Mouse (Mus musculus) stomach, postnatal 0 days (tissue): ENCODE results near the gene Snx5. TPM values are rescaled to one million over a fixed set of nuclear protein-coding genes. Genes with fewer than 3 reads are reported as not detected.

Source experiments
- ATAC-seq: fragments of 200-750 bp; cut with Nextera tagmentation; 2 replicates; pipeline ENCODE4 v1.8.0; 2017; ENCODE audit not compliant: low FRiP score, low TSS enrichment
- DNase-seq: peaks from one replicate; pipeline ENCODE4 v3.0.0-alpha.2; 2016; ENCODE audit warnings: low spot score
- H3K27ac ChIP-seq: fragments of 300-500 bp; sonication (generic); replicated peaks from 2 replicates; pipeline ENCODE4 v1.5.1; 2014; ENCODE audit warnings: mild to moderate bottlenecking, control low read depth
- H3K27me3 ChIP-seq: fragments of 300-500 bp; sonication (generic); 2 replicates; pipeline ENCODE4 v1.6.1; 2014; ENCODE audit warnings: low read length; ENCODE audit not compliant: control insufficient read depth, insufficient read depth
- H3K36me3 ChIP-seq: fragments of 300-500 bp; sonication (generic); 2 replicates; pipeline ENCODE4 v1.6.1; 2014; ENCODE audit warnings: low read length, mixed read lengths; ENCODE audit not compliant: control insufficient read depth, insufficient read depth
- H3K4me1 ChIP-seq: fragments of 300-500 bp; sonication (generic); replicated peaks from 2 replicates; pipeline ENCODE4 v1.6.1; 2014; ENCODE audit warnings: antibody characterized with exemption; ENCODE audit not compliant: control insufficient read depth, insufficient read depth
- H3K4me2 ChIP-seq: fragments of 300-500 bp; sonication (generic); replicated peaks from 2 replicates; pipeline ENCODE4 v1.6.1; 2014; ENCODE audit warnings: low read depth, mild to moderate bottlenecking, control low read depth, moderate library complexity
- H3K4me3 ChIP-seq: fragments of 300-500 bp; sonication (generic); 2 replicates; pipeline ENCODE4 v1.5.1; 2014; ENCODE audit warnings: low read depth, low read length, control low read depth
- H3K9ac ChIP-seq: fragments of 300-500 bp; sonication (generic); 2 replicates; pipeline ENCODE4 v1.6.1; 2014; ENCODE audit warnings: mild to moderate bottlenecking, low read length, control low read depth, mixed read lengths
- H3K9me3 ChIP-seq: fragments of 300-500 bp; sonication (generic); 2 replicates; pipeline ENCODE4 v1.6.1; 2016; ENCODE audit warnings: low read length; ENCODE audit not compliant: control insufficient read depth
- CTCF ChIP-seq: IDR thresholded peaks from 2 replicates; pipeline ENCODE4 v1.5.1; 2016; ENCODE audit warnings: antibody characterized with exemption, low read depth, mild to moderate bottlenecking, moderate library complexity
- EP300 ChIP-seq: optimal IDR thresholded peaks from 2 replicates; pipeline ENCODE3; 2016; ENCODE audit warnings: antibody characterized with exemption
- WGBS: fragments of 180-500 bp; shearing (Covaris S2); extraction: QIAGEN DNeasy Blood & Tissue Kit; methylation state at CpG from one replicate; pipeline ENCODE4 v1.1.7; 2014; 5-methylcytosine and 5-hydroxymethylcytosine counted together
- polyA plus RNA-seq: library from polyadenylated mRNA; unstranded; fragments of >200 nt; fragmentation: Nextera tagmentation; extraction: Ambion mirVana; gene quantifications from 2 replicates; pipeline ENCODE4 v1.2.1, GENCODE M21; 2015

Gene Snx5
- polyA plus RNA-seq, 1 experiment from 2014 or later = 63.5 TPM

GRCm38 (mm10) chr2:144265120-144265488, 5.6 kb downstream of the Snx5 start:
- Histone ChIP-seq H3K4me1 (peaks cover 4% of the 10 kb centered on the region; the same call in 1 of the 2 replicates), H3K27ac (no peak overlapping the region), H3K36me3 (0 out of 2 replicates have a peak, but pooled peaks cover 2% of the 10 kb centered on the region), H3K4me2 (no peak overlapping the region), H3K9ac (no peak overlapping the region), H3K9me3 (no peaks in the 10 kb centered on the region), H3K4me3 (no peak overlapping the region), H3K27me3 (no peaks in the 10 kb centered on the region)
- ATAC-seq = no peak
- no peak for DNase-seq
- WGBS = 56% methylated on average over 3 of the region's 3 CpGs
- no peak for TF ChIP-seq EP300
- TF ChIP-seq CTCF = no peak

DNA sequence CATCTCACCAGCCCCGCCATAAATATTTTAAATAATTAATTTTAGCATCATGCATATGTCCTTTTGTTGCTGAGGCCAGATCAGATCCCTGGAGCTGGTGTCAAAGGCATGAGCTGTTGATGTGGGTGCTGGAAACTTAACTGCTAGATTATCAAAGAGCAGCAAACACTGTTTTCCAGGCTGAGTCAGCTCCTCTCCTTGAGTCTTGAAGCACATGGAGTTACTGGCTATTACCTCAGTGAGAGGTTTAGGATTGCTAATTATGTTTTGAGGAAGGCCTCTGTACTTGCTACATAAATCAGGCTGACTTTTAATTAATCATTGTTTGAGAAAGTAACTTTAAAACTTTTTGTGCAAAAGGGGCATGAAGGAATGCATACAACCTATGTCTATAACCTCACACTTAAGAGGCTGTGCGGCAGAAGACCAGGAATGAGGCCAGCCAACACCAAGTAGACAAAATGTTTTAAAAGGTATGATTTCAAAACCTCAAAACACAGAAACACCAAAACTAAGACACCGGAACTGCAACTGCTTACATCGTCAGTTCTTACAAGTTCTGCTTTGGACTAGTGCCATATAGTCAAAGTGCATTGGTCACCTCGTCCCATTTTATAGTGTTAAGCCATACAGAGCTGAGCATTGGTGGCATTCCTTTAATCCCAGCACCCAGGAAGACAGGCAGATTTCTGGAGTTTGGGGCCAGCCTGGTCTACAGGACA, 6.1 kb downstream of the Snx5 start:
- TF ChIP-seq CTCF (no peak), EP300 (no peak)
- H3K4me1 ChIP-seq = peaks cover 4% of the 10 kb centered on the region; the same call in 1 of the 2 replicates
- ATAC-seq = no peak
- H3K36me3 ChIP-seq = 0 out of 2 replicates have a peak, but pooled peaks cover 2% of the 10 kb centered on the region
- no peaks in the 10 kb centered on the region for H3K27me3 ChIP-seq
- WGBS = 57% methylated on average over 5 of the region's 5 CpGs
- H3K4me3 ChIP-seq = no peak overlapping the region
- H3K4me2 ChIP-seq = no peak overlapping the region
- H3K27ac ChIP-seq = no peak overlapping the region
- DNase-seq = no peak
- no peaks in the 10 kb centered on the region for H3K9me3 ChIP-seq
- H3K9ac ChIP-seq = no peak overlapping the region

DNA sequence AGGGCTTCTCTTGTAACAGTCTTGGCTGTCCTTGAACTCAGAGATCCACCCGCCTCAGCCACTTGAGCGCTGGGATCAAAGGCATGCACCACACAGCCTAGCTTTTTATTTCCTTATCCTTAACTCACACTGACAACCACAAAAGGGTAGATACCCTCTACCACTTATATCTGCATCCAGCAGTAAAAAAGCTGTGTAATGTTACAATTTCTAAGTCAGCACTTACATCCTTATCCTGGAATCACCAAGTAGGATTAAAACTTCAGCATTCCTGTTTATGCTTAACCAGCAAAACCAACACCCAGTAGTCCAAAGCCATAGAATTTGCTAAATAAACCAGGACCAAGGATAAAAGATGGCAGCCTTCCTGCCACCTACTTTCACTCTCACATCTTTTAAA, 7.9 kb downstream of the Snx5 start:
- H3K27me3 ChIP-seq = no peaks in the 10 kb centered on the region
- H3K4me2 ChIP-seq = no peak overlapping the region
- no peaks in the 10 kb centered on the region for H3K4me1 ChIP-seq
- H3K27ac ChIP-seq = no peak overlapping the region
- no peaks in the 10 kb centered on the region for H3K9me3 ChIP-seq
- ATAC-seq (no peak), DNase-seq (no peak)
- H3K4me3 ChIP-seq = no peak overlapping the region
- 92% methylated on average over 2 of the region's 2 CpGs for WGBS
- peaks cover 8% of the 10 kb centered on the region for H3K36me3 ChIP-seq
- TF ChIP-seq CTCF = no peak
- TF ChIP-seq EP300 = no peak
- H3K9ac ChIP-seq = no peak overlapping the region

- no peak overlapping the region for H3K4me2 ChIP-seq
- H3K9ac ChIP-seq = no peak overlapping the region
- H3K27ac ChIP-seq = no peak overlapping the region
- H3K27me3 ChIP-seq = no peaks in the 10 kb centered on the region
- TF ChIP-seq CTCF = no peak
- no peak for TF ChIP-seq EP300
- peaks cover 20% of the 10 kb centered on the region for H3K36me3 ChIP-seq
- DNase-seq (no peak), ATAC-seq (no peak)
- H3K9me3 ChIP-seq = no peaks in the 10 kb centered on the region
- no peak overlapping the region for H3K4me3 ChIP-seq
- H3K4me1 ChIP-seq = no peaks in the 10 kb centered on the region
These were observed 20.6 kb downstream of the Snx5 start for GRCm38 (mm10) chr2:144250111-144250510.

DNA sequence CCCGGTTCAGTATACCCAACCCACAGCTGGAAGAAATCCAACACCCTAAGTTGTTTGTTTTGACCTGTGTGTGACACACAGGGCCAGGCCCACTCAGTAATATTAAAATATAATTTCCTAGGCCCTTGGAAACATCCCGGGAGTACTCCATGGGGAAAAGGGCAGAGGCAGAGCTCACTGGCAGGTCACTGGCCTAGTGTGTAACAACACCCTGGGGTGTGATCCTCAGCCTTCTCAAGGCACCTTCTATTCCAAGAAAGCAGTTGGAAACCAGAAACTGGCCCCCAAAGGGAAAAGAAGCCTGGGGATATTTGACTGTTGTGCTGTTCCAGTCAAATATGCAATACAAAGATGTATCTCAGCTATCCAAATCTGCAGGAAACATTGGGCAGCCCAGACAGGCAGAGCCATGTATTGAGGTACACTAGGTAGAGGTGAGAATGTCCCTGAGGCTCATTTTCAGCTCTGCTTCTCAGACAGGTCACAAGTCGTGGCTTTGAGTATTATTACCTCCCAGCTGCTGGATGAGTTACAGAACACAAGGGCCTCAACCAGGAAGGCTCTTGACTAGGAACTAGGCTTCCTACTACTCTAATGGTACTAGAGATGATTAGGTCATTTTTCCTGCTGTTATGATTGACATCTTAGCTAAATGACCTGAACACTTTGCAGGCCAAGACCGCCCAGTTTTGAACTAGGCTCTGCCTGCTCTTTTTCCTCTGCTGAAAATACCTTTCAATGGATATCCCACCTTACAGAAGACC, 21.9 kb downstream of the Snx5 start:
- DNase-seq (no peak), ATAC-seq (no peak)
- WGBS = 43% methylated on average over 4 of the region's 4 CpGs
- H3K4me2 ChIP-seq = no peak overlapping the region
- H3K4me1 ChIP-seq = no peaks in the 10 kb centered on the region
- H3K27ac ChIP-seq = no peak overlapping the region
- no peak overlapping the region for H3K4me3 ChIP-seq
- no peak for TF ChIP-seq EP300
- TF ChIP-seq CTCF = no peak
- no peaks in the 10 kb centered on the region for H3K9me3 ChIP-seq
- H3K36me3 ChIP-seq = peaks cover 14% of the 10 kb centered on the region; the same call in 1 of the 2 replicates
- H3K9ac ChIP-seq = no peak overlapping the region
- no peaks in the 10 kb centered on the region for H3K27me3 ChIP-seq
